Mouse (Mus musculus) brain, embryonic 14.5 days (tissue): ENCODE data around the gene Ccdc84. TPM values are rescaled to one million over a fixed set of nuclear protein-coding genes. Genes with fewer than 3 reads are reported as not detected.
"Not testable (repeated sequence)": the region's sequence is repeated elsewhere in the genome, so short reads cannot be mapped to it uniquely, and the experiment has no call there.

Experiments used
- DNase-seq: peaks from one replicate; pipeline ENCODE4 v3.0.0-alpha.2; 2011; ENCODE audit warnings: low read depth
- CTCF ChIP-seq: fragments of 200-500 bp; IDR thresholded peaks from 2 replicates; pipeline ENCODE4 v1.5.1; 2012; ENCODE audit warnings: inconsistent platforms, mild to moderate bottlenecking, moderate library complexity, borderline replicate concordance; ENCODE audit not compliant: insufficient read depth, insufficient read length; ENCODE audit errors: extremely low read depth
- POLR2A ChIP-seq: fragments of 200-500 bp; IDR thresholded peaks from 2 replicates; pipeline ENCODE4 v1.6.1; 2012; ENCODE audit warnings: mild to moderate bottlenecking, inconsistent platforms, borderline replicate concordance; ENCODE audit not compliant: poor library complexity, insufficient read depth, insufficient read length, severe bottlenecking; ENCODE audit errors: extremely low read depth
- polyA plus RNA-seq: library from polyadenylated mRNA; depleted of rRNA; stranded (reverse); fragments of >200 nt; gene quantifications from 2 replicates; pipeline ENCODE4 v1.2.3, GENCODE M21; 2012

The Ccdc84 gene
- polyA plus RNA-seq, 1 experiment: 47.1 TPM

DNA sequence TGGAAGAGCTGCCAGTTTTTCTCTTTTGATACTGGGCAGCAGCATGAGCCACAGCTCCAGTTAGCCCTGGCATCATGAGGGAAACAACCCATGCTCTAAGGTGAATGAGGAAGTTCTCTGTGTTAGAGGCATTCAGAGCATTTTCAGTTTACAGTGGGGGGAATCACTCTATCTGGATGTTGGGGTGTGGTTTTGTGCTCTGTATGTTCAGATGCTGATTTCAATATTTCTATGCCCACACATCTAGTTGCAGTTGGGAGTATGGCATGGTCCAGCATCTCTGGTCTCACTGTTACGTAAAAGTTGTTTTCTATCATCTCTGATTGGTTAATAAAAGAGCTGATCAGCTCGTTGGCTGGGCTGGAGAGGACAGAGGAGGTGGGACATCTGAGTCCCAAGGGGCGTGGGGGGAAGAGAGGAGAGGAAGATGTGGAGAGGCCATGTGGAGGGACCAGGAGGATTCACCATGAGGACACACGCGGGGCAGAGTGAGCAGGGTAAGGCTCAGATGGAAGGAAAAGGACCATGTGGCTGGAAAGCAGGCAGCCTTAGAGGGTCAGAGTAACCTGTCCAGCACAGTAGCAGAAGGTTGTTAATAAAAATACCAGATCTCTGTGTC, 2.0 kb upstream of the Ccdc84 start:
- no peak for TF ChIP-seq POLR2A
- TF ChIP-seq CTCF: no peak

DNA sequence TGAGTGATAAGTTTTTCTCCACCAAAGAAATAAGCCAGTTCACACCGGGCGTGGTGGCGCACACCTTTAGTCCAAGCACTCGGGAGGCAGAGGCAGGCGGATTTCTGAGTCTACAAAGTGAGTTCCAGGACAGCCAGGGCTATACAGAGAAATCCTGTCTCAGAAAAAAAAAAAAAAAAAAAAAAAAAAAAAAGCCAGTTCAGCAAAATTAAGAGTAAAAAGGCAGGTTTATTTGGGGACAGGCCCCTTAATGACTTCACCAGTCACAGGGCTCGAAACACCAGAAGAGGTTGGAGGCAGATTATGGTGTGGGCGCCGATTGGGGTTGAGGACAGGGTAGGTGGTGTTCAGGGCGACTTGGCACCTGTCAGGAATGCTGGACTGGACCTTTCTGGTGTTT, 1.4 kb upstream of the Ccdc84 start:
- not testable (repeated sequence) for DNase-seq

More for the DNA sequence above, 2.0 kb upstream of the Ccdc84 start:
- no peak for DNase-seq

DNA sequence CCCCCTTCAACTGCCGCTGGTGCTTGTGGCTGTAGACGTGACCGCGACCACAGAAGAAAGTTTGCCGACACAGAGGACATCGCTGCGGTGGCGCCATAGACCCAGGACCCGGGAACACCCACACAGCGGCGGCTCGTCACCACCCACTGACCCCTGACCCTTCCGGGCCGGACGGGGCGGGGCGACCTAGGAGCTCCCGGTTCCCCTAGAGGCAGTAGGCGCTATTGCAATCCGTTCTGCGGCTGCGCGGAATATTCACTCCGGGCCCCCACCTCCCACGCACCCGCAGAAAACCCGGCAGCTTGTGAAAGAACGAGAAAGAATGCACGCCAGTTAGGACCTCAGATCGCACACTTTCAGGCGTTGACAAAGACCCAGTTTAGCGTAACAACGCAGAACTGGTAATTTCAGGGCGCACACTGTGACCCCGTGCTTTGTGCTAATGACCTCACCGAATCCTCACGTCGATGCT, 441 bp downstream of the Ccdc84 start:
- TF ChIP-seq CTCF (peak; percentile 88), POLR2A (peak; percentile 2; the same call in 1 of the 2 replicates)

GRCm38 (mm10) chr9:44417156-44417891, 1.0 kb downstream of the Ccdc84 start:
- TF ChIP-seq POLR2A: no peak
- TF ChIP-seq CTCF: no peak
- no peak for DNase-seq

More for the DNA sequence above, 441 bp downstream of the Ccdc84 start:
- DNase-seq: peak; percentile 96

DNA sequence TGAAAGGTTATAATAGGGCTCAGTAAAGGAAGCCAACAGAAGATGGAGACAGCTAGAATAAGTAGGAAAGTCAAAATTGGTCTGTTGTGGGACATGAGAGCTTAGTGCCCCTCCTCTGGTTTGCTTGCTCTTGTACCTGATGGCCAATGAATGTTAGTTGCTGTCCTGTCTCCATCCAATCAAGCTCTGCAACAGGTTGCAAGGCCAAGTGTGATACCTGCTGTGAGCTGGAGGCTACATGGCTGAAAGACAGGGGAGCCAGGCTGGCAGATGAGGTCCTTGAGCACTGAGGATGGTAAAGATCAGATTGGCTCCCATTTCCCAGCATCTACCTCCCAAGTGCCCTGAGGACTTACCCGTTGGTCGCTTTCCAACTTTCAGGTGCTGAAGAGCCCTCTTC, 5.6 kb downstream of the Ccdc84 start:
- no peak for DNase-seq

DNA sequence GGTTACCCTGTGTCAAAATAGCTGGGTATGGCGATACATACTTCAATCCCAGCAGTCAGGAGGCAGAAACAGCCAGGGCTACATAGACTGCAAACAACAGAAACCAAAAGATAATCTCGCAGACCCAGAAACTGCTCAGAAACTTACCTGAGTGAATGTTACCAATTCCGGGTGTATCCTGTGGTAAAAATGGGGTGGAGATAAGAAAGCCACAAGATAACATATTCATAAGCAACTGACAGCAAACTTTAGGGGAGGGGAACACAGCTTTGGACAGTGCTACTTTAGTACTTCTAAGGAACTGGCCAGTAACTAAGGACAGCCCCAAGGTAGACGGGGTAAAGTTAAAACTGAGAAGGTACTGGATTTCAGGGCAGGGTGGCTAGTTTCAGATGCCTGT, 6.1 kb downstream of the Ccdc84 start:
- TF ChIP-seq POLR2A (no peak), CTCF (no peak)

More for the DNA sequence above, 5.6 kb downstream of the Ccdc84 start:
- no peak for TF ChIP-seq CTCF
- no peak for TF ChIP-seq POLR2A

DNA sequence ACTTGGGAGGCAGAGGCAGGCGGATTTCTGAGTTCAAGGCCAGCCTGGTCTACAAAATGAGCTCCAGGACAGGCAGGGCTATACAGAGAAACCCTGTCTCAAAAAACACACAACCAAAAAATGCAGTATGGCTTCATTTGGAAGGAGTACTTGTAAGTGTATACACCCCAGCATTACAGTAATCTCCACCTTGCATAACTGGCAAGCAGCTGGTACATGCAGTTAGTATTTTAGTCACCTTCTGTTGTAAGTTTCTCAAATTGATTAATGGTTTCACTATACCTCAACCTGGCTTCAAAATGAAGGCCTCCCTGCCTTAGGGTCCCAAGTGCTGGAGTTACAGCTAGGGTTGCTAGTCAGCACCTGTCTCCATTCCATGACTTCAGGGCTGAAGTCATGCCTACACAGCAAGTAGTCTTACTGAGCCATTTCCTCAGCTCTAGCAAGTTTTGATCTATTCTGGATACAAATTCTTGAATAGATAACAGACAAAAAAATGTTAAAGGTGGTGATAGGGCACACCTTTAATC, 6.7 kb downstream of the Ccdc84 start:
- no peak for DNase-seq
- TF ChIP-seq POLR2A: no peak

More for the DNA sequence above, 6.1 kb downstream of the Ccdc84 start:
- no peak for DNase-seq

GRCm38 (mm10) chr9:44410647-44411336, 7.6 kb downstream of the Ccdc84 start:
- DNase-seq: no peak
- no peak for TF ChIP-seq POLR2A
- no peak for TF ChIP-seq CTCF

- not testable (repeated sequence) for DNase-seq
These were observed 9.7 kb downstream of the Ccdc84 start for GRCm38 (mm10) chr9:44408693-44409092.

GRCm38 (mm10) chr9:44407752-44408097, 10.6 kb downstream of the Ccdc84 start:
- TF ChIP-seq POLR2A (no peak), CTCF (no peak)
- DNase-seq: no peak

DNA sequence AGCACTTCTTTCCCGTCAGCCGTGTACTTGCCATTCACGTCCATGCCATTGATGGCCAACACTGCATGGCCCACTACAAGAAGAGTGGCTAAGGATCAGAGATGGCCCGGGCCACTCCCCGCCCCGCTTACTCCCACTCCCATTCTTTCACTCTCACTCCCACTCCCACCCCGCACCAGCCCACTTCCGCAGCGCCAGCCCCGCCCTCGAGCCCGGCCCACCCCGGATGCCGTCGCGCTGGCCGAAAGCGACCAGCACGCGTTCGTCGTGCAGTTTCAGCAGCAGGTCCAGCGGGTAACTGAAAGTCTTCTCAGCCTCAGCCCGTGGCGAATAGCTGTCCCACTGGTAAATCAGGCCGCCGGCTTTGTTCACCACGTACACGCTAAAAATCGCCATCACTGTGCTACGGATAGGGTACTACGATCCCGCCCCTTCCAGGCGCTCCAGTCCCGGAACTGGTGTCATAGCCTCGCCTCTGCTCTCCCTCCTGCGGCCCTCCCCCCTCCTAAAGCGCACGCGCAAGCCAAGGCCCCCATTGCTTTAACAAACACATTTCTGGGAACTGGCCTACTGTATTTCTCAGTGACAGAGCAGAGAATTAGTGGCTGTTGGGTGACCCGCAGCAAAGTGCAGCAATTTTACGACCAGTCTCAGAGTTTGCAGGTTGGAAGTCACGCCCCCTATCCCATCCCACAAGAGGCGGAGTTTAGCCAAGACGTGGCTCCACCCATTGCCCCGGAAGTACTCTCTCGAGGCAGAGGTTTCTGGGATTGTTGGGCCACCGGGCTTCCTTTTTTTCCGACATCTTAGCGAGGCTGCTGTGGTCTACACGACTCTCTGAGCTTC, 11.2 kb downstream of the Ccdc84 start, which contains the start of the genes Rps25 and Trappc4:
Gene Rps25, plus strand, starts transcription at position 234 of the 846 bp plus-strand sequence.
Gene Trappc4, minus strand, starts transcription at position 695 of the 846 bp plus-strand sequence.
- TF ChIP-seq POLR2A (peak; percentile 40; the same call in 1 of the 2 replicates), CTCF (no peak)
- peak; percentile 99 for DNase-seq
